Mouse (Mus musculus): ENCODE measurements around the gene S100a8.

The S100a8 gene

GRCm38 (mm10) chr3:90683929-90684328 is 15.2 kb downstream of the S100a8 start:
- DNase-seq: no peak

GRCm38 (mm10) chr3:90686835-90687234 is 18.1 kb downstream of the S100a8 start:
- no peak for DNase-seq

DNA sequence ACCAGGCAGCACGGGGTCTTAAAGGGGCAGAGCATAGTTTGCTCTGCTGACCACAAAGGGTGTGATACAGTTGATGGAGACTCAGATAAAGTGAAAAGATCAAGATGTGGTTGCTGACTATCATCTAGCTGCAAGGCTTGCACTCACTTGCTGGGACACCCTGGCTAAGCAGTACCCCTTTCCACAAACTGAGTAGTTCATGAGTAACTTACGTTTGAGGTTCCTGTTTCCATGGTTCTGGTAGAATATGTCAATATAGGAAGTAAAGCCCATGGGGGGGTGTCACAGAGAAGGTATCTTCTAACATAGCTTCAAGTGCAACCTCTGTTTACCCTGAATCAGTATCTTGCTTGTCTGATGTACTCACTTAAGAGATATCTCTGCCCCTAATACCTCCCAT is 24.7 kb downstream of the S100a8 start:
- DNase-seq: no peak

GRCm38 (mm10) chr3:90695613-90696012 is 26.8 kb downstream of the S100a8 start, which contains the start of gene S100a9:
S100a9 (minus strand) TSS chr3:90695721.
- DNase-seq: no peak

GRCm38 (mm10) chr3:90702244-90702643 is 33.5 kb downstream of the S100a8 start:
- DNase-seq: no peak

DNA sequence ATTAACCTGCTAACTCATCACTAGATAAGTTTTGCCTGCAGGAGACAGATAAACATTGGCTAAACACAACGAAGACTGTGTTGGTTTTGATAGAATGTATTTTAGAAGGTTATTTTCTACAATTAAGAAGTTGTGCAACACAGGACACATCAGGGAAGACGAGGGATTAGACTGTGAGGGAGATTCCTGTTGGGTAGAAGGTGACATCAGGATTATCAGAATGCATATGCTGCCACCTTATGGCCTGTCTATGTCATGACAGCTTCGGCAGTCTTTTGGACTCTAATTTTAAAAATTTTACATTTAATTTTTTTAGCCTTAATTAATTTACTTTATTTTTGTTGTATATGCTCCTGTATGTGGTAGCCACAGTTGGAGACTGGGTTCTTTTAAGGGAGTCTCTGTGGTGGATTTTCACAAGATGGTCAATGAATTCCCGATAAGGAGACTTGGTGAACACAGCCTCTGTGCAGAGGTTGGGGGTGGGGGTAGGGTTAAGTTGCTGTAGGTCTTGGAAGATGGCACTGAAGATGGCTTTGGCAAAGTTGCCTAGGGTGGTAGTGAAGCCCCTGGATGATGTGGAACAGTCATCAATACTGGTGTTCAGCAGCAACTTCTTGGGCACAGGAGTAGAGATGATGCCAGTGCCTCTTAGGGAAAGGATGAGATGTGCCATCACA is 39.9 kb downstream of the S100a8 start:
- no peak for DNase-seq

- DNase-seq: peak; percentile 60
These were observed 41.0 kb downstream of the S100a8 start for GRCm38 (mm10) chr3:90709591-90710460.
